Mouse (Mus musculus) G1E (cell line): ENCODE data around the gene Cuta.

Source experiments
- CTCF ChIP-seq: IDR thresholded peaks from 2 replicates; pipeline ENCODE4 v1.5.1; 2012; ENCODE audit warnings: low read depth, low read length, inconsistent platforms, mixed read lengths
- GATA1 ChIP-seq: IDR thresholded peaks from 2 replicates; pipeline ENCODE4 v1.6.1; 2012; ENCODE audit warnings: borderline replicate concordance, low read length, inconsistent platforms, mixed read lengths
- GATA2 ChIP-seq: IDR thresholded peaks from 2 replicates; pipeline ENCODE4 v1.6.1; 2012; ENCODE audit warnings: low read depth, low read length, inconsistent platforms, borderline replicate concordance
- POLR2AphosphoS5 ChIP-seq: IDR thresholded peaks from 2 replicates; pipeline ENCODE4 v1.6.1; 2012; ENCODE audit warnings: low read depth, low read length, inconsistent platforms; ENCODE audit not compliant: insufficient replicate concordance
- TAL1 ChIP-seq: conservative IDR thresholded peaks from 2 replicates; pipeline ENCODE4 v1.6.1; 2012; ENCODE audit warnings: low read depth, low read length, inconsistent platforms, mixed read lengths

DNA sequence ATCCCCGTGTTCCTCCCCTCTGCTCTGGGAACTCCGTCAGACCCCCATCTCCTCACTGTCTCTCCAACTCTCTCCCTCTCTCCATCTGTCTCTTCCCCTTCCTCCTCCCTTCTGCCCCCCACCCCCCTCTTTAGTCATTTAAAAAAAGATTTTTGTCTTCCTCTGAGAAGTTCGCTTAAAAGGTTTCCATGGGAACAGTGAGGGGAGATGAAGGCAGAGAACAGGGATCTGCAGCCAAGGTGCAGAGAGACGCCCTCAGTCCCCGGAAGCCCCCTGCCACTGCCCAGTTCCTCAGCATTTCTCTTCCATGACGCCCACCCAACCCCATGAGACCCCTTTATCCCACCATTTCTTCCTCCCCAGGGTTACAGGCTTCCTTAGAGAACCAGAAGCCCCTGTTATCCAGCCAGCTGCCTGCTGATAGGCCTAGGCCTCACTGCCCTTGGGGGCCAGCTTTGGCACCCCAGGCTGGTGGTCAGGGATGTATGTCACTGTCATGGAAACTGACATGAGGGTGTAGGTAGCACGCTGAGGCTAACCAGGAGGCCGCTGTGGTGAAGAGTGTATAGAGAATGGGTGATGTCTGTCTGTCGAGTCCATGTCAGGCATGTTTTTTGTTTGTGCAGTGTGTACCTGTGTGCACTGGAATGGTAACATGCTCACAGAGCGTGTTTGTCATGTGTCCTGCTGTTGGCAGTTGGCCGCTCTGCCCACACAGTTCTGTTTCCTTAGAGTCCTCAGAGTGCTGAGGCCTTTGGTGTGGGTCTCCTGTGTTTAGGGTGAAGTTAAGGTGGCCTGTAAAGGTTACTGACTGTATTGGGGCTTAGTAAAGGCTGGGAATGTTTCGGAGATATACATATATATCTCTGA is 8.1 kb upstream of the Cuta start:
- no peak for TF ChIP-seq CTCF
- TF ChIP-seq GATA1 = no peak
- no peak for TF ChIP-seq POLR2AphosphoS5
- TF ChIP-seq TAL1 = no peak
- TF ChIP-seq GATA2 = no peak
